Mouse (Mus musculus) heart, postnatal 14 days (tissue): ENCODE results near the gene Gm28778. TPM values are rescaled to one million over a fixed set of nuclear protein-coding genes. Genes with fewer than 3 reads are reported as not detected.
"Not testable (repeated sequence)": the region's sequence is repeated elsewhere in the genome, so short reads cannot be mapped to it uniquely, and the experiment has no call there.

Experiments used
- DNase-seq, 2 experiments: peaks; one replicate each; pipeline ENCODE4 v3.0.0; 2021 to 2022
- intact Hi-C: fragments of 180-260 bp; cut with DNase I; formaldehyde crosslinking; loops from one replicate; pipeline ENCODE4 v1.15.1; 2025
- long read RNA-seq, 2 experiments: library from polyadenylated mRNA; stranded (forward); transcript quantifications; one replicate each; pipeline ENCODE4 v2.0.0; 2021
- total RNA-seq, 2 experiments: library from RNA; stranded (reverse); gene quantifications; 2 replicates each; pipeline ENCODE4 v1.2.3; 2021

Gene Gm28778
- 1 to 10 TPM in 1 of 2 experiments, under 1 TPM in 1; 0.37 to 1.1 TPM for total RNA-seq
- long read RNA-seq, experiment 1, result 0 reads
- long read RNA-seq, experiment 2, partial matches to known transcripts, result 0 of 5 reads
- long read RNA-seq, experiment 2, other reads (novel, unspliced or antisense), result 5 of 5 reads

- DNase-seq, result peak; percentile 97
- intact Hi-C loops, result loop anchor here (1.0 to 10.0 kb wide), 2 partner anchors 11 to 58 kb away; partner anchors contain the start of genes Asdurf, Asnsd1 and Gm28551
Measured at GRCm38 (mm10) chr1:53296581-53297383, at the start of gene Gm28778, which contains the start of the genes Pms1 and Ormdl1. Gm28778 (plus strand) TSS chr1:53297111. Pms1 (minus strand) TSS chr1:53297018. Ormdl1 (plus strand) TSS chr1:53297095.

- intact Hi-C loops, DNase-seq: not testable (repeated sequence)
Measured at GRCm38 (mm10) chr1:53264958-53265612, 31.8 kb upstream of the Gm28778 start.

- intact Hi-C loops, result no loop called here
- peak; percentile 3 to 11 for DNase-seq
Measured at GRCm38 (mm10) chr1:53269901-53270300, 27.0 kb upstream of the Gm28778 start.

- peak; percentile 9 to 50 for DNase-seq
- intact Hi-C loops, result loop anchor here (2.0 kb wide), 1 partner anchor 220 kb away; no protein-coding TSS in a partner anchor
Measured at GRCm38 (mm10) chr1:53272646-53273045, 24.3 kb upstream of the Gm28778 start.

GRCm38 (mm10) chr1:53291197-53291596 lies 5.7 kb upstream of the Gm28778 start:
- no peak for DNase-seq
- intact Hi-C loops, result loop anchor here (10.0 kb wide), 1 partner anchor 64 kb away; the partner anchor contains the start of genes Asdurf, Asnsd1 and Gm28551

GRCm38 (mm10) chr1:53300506-53300905 lies 3.6 kb downstream of the Gm28778 start:
- no peak for DNase-seq
- intact Hi-C loops, result no loop called here

GRCm38 (mm10) chr1:53312989-53313967 lies 16.4 kb downstream of the Gm28778 start, which contains the start of gene Osgepl1:
Osgepl1 (plus strand) TSS chr1:53313624.
- intact Hi-C loops, result no loop called here
- peak; percentile 87 to 90 for DNase-seq

GRCm38 (mm10) chr1:53321662-53322344 lies 24.9 kb downstream of the Gm28778 start:
- intact Hi-C loops, result no loop called here

GRCm38 (mm10) chr1:53323254-53323653 lies 26.3 kb downstream of the Gm28778 start:
- intact Hi-C loops, result no loop called here
- no peak for DNase-seq

More at GRCm38 (mm10) chr1:53321662-53322344, 24.9 kb downstream of the Gm28778 start:
- no peak for DNase-seq

GRCm38 (mm10) chr1:53324277-53324676 lies 27.4 kb downstream of the Gm28778 start:
- no peak for DNase-seq
- intact Hi-C loops, result no loop called here

- no peak for DNase-seq
- intact Hi-C loops, result no loop called here
Measured at GRCm38 (mm10) chr1:53324827-53325494, 28.1 kb downstream of the Gm28778 start.

GRCm38 (mm10) chr1:53333527-53333926 lies 36.6 kb downstream of the Gm28778 start:
- intact Hi-C loops, DNase-seq: not testable (repeated sequence)

- no peak for DNase-seq
- intact Hi-C loops, result no loop called here
Measured at GRCm38 (mm10) chr1:53335465-53335864, 38.6 kb downstream of the Gm28778 start.

- intact Hi-C loops, DNase-seq: not testable (repeated sequence)
Measured at GRCm38 (mm10) chr1:53337403-53337802, 40.5 kb downstream of the Gm28778 start.

GRCm38 (mm10) chr1:53341071-53341470 lies 44.2 kb downstream of the Gm28778 start:
- intact Hi-C loops, result no loop called here
- no peak for DNase-seq

- intact Hi-C loops, result loop anchor here (2.0 to 10.0 kb wide), 3 partner anchors 35 to 300 kb away; partner anchors contain the start of genes Gm28778, Ormdl1 and Pms1
- peak; percentile 98 to 99 for DNase-seq
Measured at GRCm38 (mm10) chr1:53352327-53353261, 55.7 kb downstream of the Gm28778 start, which contains the start of the genes Asdurf, Gm28551 and Asnsd1. Asdurf (minus strand) TSS chr1:53352619. Gm28551 (minus strand) TSS chr1:53352667. Asnsd1 (minus strand) TSS chr1:53352752.

- DNase-seq, result no peak
- intact Hi-C loops, result loop anchor here (10.0 kb wide), 1 partner anchor 64 kb away; the partner anchor contains the start of genes Gm28778, Ormdl1 and Pms1
Measured at GRCm38 (mm10) chr1:53358988-53359387, 62.1 kb downstream of the Gm28778 start.
